Mouse (Mus musculus) kidney, postnatal 0 days (tissue): ENCODE data around the gene Spg11. TPM values are rescaled to one million over a fixed set of nuclear protein-coding genes. Genes with fewer than 3 reads are reported as not detected.

Source experiments
- ATAC-seq: fragments of 200-750 bp; cut with Nextera tagmentation; replicated peaks from 2 replicates; pipeline ENCODE4 v1.8.0; 2017; ENCODE audit warnings: low read depth, moderate number of reproducible peaks, moderate TSS enrichment, moderate library complexity; ENCODE audit not compliant: low FRiP score
- DNase-seq: peaks from one replicate; pipeline ENCODE4 v3.0.0-alpha.2; 2016; ENCODE audit warnings: low spot score
- H3K27ac ChIP-seq: fragments of 300-500 bp; sonication (generic); 2 replicates; pipeline ENCODE4 v1.5.1; 2014; ENCODE audit warnings: mild to moderate bottlenecking
- H3K27me3 ChIP-seq: fragments of 300-500 bp; sonication (generic); 2 replicates; pipeline ENCODE4 v1.6.1; 2014; ENCODE audit warnings: low read length, mixed read lengths; ENCODE audit not compliant: insufficient read depth
- H3K36me3 ChIP-seq: fragments of 300-500 bp; sonication (generic); 2 replicates; pipeline ENCODE4 v1.6.1; 2014; ENCODE audit warnings: low read length, mixed read lengths; ENCODE audit not compliant: insufficient read depth
- H3K4me1 ChIP-seq: fragments of 300-500 bp; sonication (generic); replicated peaks from 2 replicates; pipeline ENCODE4 v1.6.1; 2014; ENCODE audit warnings: antibody characterized with exemption, low read length, mixed read lengths; ENCODE audit not compliant: insufficient read depth
- H3K4me2 ChIP-seq: fragments of 300-500 bp; sonication (generic); 2 replicates; pipeline ENCODE4 v1.6.1; 2014; ENCODE audit warnings: mild to moderate bottlenecking, low read length, moderate library complexity, mixed read lengths
- H3K4me3 ChIP-seq: fragments of 300-500 bp; sonication (generic); replicated peaks from 2 replicates; pipeline ENCODE4 v1.5.1; 2014; ENCODE audit warnings: low read depth, low read length
- H3K9ac ChIP-seq: fragments of 300-500 bp; sonication (generic); 2 replicates; pipeline ENCODE4 v1.6.1; 2014; ENCODE audit warnings: low read depth, low read length
- H3K9me3 ChIP-seq: fragments of 300-500 bp; sonication (generic); replicated peaks from 2 replicates; pipeline ENCODE4 v1.6.1; 2016; ENCODE audit warnings: low read length, inconsistent platforms, mixed read lengths
- CTCF ChIP-seq: IDR thresholded peaks from 2 replicates; pipeline ENCODE4 v1.5.1; 2016; ENCODE audit warnings: antibody characterized with exemption, low read depth, mild to moderate bottlenecking, moderate library complexity
- WGBS: fragments of 180-500 bp; shearing (Covaris S2); extraction: QIAGEN DNeasy Blood & Tissue Kit; methylation state at CpG from one replicate; pipeline ENCODE4 v1.1.7; 2014; 5-methylcytosine and 5-hydroxymethylcytosine counted together
- polyA plus RNA-seq: library from polyadenylated mRNA; unstranded; fragments of >200 nt; fragmentation: Nextera tagmentation; extraction: Ambion mirVana; gene quantifications from 2 replicates; pipeline ENCODE4 v1.2.1, GENCODE M21; 2015

Gene Spg11
- polyA plus RNA-seq, 1 experiment from 2014 or later, result 6.0 TPM

GRCm38 (mm10) chr2:122137839-122138465 lies 19.8 kb upstream of the Spg11 start:
- Histone ChIP-seq H3K27me3 (no peaks in the 10 kb centered on the region), H3K4me3 (no peak overlapping the region), H3K4me2 (no peak overlapping the region), H3K4me1 (no peaks in the 10 kb centered on the region), H3K36me3 (no peaks in the 10 kb centered on the region), H3K9ac (no peak overlapping the region), H3K9me3 (no peaks in the 10 kb centered on the region), H3K27ac (no peak overlapping the region)
- DNase-seq (no peak), ATAC-seq (no peak)
- TF ChIP-seq CTCF, result no peak
- 41% methylated on average over 5 of the region's 5 CpGs for WGBS

- Histone ChIP-seq H3K4me3 (no peak overlapping the region), H3K27me3 (no peaks in the 10 kb centered on the region), H3K27ac (no peak overlapping the region), H3K9me3 (no peaks in the 10 kb centered on the region), H3K36me3 (no peaks in the 10 kb centered on the region), H3K4me1 (no peaks in the 10 kb centered on the region), H3K9ac (no peak overlapping the region), H3K4me2 (no peak overlapping the region)
- no peak for DNase-seq
- TF ChIP-seq CTCF, result no peak
- ATAC-seq, result no peak
- 78% methylated on average over 2 of the region's 2 CpGs for WGBS
These were observed 14.4 kb upstream of the Spg11 start for GRCm38 (mm10) chr2:122132618-122133017.

- TF ChIP-seq CTCF, result no peak
- WGBS, result 100% methylated on average over 2 of the region's 2 CpGs
These were observed 13.9 kb upstream of the Spg11 start for GRCm38 (mm10) chr2:122132078-122132477.

GRCm38 (mm10) chr2:122127635-122128034 lies 9.4 kb upstream of the Spg11 start:
- Histone ChIP-seq H3K4me3 (no peak overlapping the region), H3K27ac (no peak overlapping the region), H3K9ac (no peak overlapping the region), H3K27me3 (no peaks in the 10 kb centered on the region), H3K4me2 (no peak overlapping the region), H3K36me3 (no peaks in the 10 kb centered on the region), H3K9me3 (no peaks in the 10 kb centered on the region), H3K4me1 (no peaks in the 10 kb centered on the region)
- no peak for TF ChIP-seq CTCF
- DNase-seq (no peak), ATAC-seq (no peak)
- WGBS, result 94% methylated on average over 4 of the region's 4 CpGs

More at GRCm38 (mm10) chr2:122132078-122132477, 13.9 kb upstream of the Spg11 start:
- Histone ChIP-seq H3K4me3 (no peak overlapping the region), H3K27me3 (no peaks in the 10 kb centered on the region), H3K36me3 (no peaks in the 10 kb centered on the region), H3K27ac (no peak overlapping the region), H3K4me2 (no peak overlapping the region), H3K4me1 (no peaks in the 10 kb centered on the region), H3K9me3 (no peaks in the 10 kb centered on the region), H3K9ac (no peak overlapping the region)
- no peak for ATAC-seq
- no peak for DNase-seq

GRCm38 (mm10) chr2:122126765-122127347 lies 8.7 kb upstream of the Spg11 start:
- Histone ChIP-seq H3K4me2 (no peak overlapping the region), H3K27ac (no peak overlapping the region), H3K36me3 (no peaks in the 10 kb centered on the region), H3K9me3 (no peaks in the 10 kb centered on the region), H3K4me3 (no peak overlapping the region), H3K9ac (no peak overlapping the region), H3K4me1 (no peaks in the 10 kb centered on the region), H3K27me3 (no peaks in the 10 kb centered on the region)
- no peak for DNase-seq
- 38% methylated on average over 5 of the region's 5 CpGs for WGBS
- no peak for TF ChIP-seq CTCF
- ATAC-seq, result no peak

- no peaks in the 10 kb centered on the region for H3K4me1 ChIP-seq
- 51% methylated on average over 12 of the region's 12 CpGs for WGBS
- H3K4me2 ChIP-seq, result no peak overlapping the region
- no peaks in the 10 kb centered on the region for H3K9me3 ChIP-seq
- no peak overlapping the region for H3K9ac ChIP-seq
- H3K36me3 ChIP-seq, result no peaks in the 10 kb centered on the region
- no peak for TF ChIP-seq CTCF
- no peak for ATAC-seq
- no peak for DNase-seq
- H3K27me3 ChIP-seq, result no peaks in the 10 kb centered on the region
- no peak overlapping the region for H3K4me3 ChIP-seq
- no peak overlapping the region for H3K27ac ChIP-seq
These were observed 7.7 kb upstream of the Spg11 start for GRCm38 (mm10) chr2:122125680-122126572.
